Mouse (Mus musculus): Measurements from ENCODE around the gene Cenpf.

- TF ChIP-seq CTCF (IDR thresholded peaks at IDR 0.05; ENCODE audit: low read depth, low read length): no peak
- TF ChIP-seq POLR2A (IDR thresholded peaks at IDR 0.05; ENCODE audit: extremely low read depth, insufficient read depth, low read length): no peak
Measured at GRCm38 (mm10) chr1:189729141-189729815, 41.4 kb upstream of the Cenpf start.

Data from liver, adult 2 months (tissue).